Comparison of ENCODE assay signal across 8 mouse cellular contexts in the genomic region with DNA sequence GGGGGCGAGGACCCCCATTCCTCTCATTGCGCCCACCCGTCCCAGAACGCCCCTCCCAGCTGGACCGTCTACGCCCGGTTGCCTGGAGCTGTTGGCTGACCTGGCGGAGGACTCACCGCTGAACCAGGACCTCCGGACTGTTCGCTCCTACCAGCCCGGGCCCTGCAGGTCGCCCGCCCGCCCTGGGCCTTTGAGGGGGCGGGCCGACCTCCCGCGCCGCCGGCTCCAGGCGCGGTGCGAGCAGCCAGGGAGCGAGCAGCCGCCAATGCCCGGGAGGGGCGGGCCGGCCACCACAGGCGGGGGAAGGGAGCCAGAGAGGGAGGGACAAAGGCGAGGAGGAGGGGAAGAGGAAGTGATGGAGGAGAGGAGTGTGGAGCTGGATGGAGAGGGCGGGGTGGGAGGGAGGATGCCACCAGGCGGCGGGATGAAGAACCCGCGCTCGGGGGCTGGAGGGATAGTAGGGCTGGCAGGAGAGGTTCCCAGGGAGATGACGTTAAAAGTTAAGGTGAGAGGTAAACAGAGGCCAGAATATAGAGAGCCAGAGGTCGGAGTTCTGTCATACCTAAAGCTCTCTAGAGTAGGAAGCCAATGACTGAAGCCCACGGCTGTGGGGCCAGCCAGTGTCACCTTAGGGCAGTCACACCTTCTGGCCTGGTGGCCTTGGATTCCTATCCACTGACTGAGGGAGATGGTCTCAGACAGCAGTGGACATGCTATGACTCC. TPM values are rescaled to one million over a fixed set of nuclear protein-coding genes. Genes with fewer than 3 reads are reported as not detected.
DNase-seq lines count a peak whose midpoint lies in the region; ATAC-seq lines count a peak whose summit lies in the region.

No protein-coding gene starts in this region.

- H3K27me3 ChIP-seq in intestine, embryonic 16.5 days (replicated peaks; ENCODE audit: control insufficient read depth, insufficient read depth, low read length): no peaks in the 10 kb centered on the region

- H3K9ac ChIP-seq in intestine, embryonic 16.5 days (ENCODE audit: low read depth, low read length): peak overlapping the region; percentile 76

- H3K4me3 ChIP-seq in intestine, embryonic 16.5 days (ENCODE audit: low read length): peak overlapping the region; percentile 65

- no peaks in the 10 kb centered on the region for H3K36me3 ChIP-seq in intestine, embryonic 16.5 days (ENCODE audit: control insufficient read depth, insufficient read depth, low read length)

- peak overlapping the region; percentile 0; the same call in 1 of the 2 replicates for H3K27ac ChIP-seq in intestine, embryonic 16.5 days (ENCODE audit: low read length)

- H3K4me1 ChIP-seq in intestine, embryonic 16.5 days (ENCODE audit: control insufficient read depth, insufficient read depth, low read length): peaks cover 26% of the 10 kb centered on the region

- H3K9me3 ChIP-seq in intestine, embryonic 16.5 days (ENCODE audit: control insufficient read depth, low read length): no peaks in the 10 kb centered on the region

- H3K4me2 ChIP-seq in intestine, embryonic 16.5 days (ENCODE audit: low read depth, low read length): peak overlapping the region; percentile 96

- intact Hi-C loops in left cerebral cortex, postnatal 36 days (cut with DNase I): loop anchor here (5.0 kb wide), 1 partner anchor 34 kb away; no protein-coding TSS in a partner anchor

- WGBS in intestine, embryonic 16.5 days: 2% methylated on average over 40 of the region's 40 CpGs

- ATAC-seq in intestine, embryonic 16.5 days: peak; percentile 87

- peak; percentile 29 to 43 for DNase-seq in spleen, adult 18-20 months
- no peak for DNase-seq in spleen, adult 12 weeks (ENCODE audit: low spot score)
- DNase-seq in embryo, embryonic 11 days: peak; percentile 91
- DNase-seq in gastrocnemius, postnatal 4 days (ENCODE audit: low spot score in 2 of 2): peak; percentile 84 to 87
- DNase-seq in left cerebral cortex, postnatal 36 days (ENCODE audit: low spot score in 2 of 2): peak; percentile 81 to 83
- DNase-seq in mesoderm, embryonic 11.5 days (ENCODE audit: low read depth, low spot score): peak; percentile 88
- DNase-seq in right cerebral cortex, postnatal 4 days: peak; percentile 81

RNA-seq across cellular contexts. Expression of a gene that starts 13.7 kb away (rescaled TPM):
- 100 to 1,000 TPM; 104 to 123 TPM for total RNA-seq in gastrocnemius, postnatal 4 days (2021)
- 12.9 and 14.4 TPM in 2 replicates for polyA plus RNA-seq in intestine, embryonic 16.5 days (2015; fragmentation: Nextera tagmentation; extraction: Ambion mirVana)
- 10 to 100 TPM; 74.9 to 86.3 TPM for total RNA-seq in left cerebral cortex, postnatal 36 days (2021)

RNA-seq across cellular contexts. Expression of a gene that starts 46.3 kb away (rescaled TPM):
- 100 to 1,000 TPM; 124 to 142 TPM for total RNA-seq in gastrocnemius, postnatal 4 days (2021)
- polyA plus RNA-seq in intestine, embryonic 16.5 days (2015; fragmentation: Nextera tagmentation; extraction: Ambion mirVana): 187 and 196 TPM in 2 replicates
- total RNA-seq in left cerebral cortex, postnatal 36 days (2021): 10 to 100 TPM; 89.0 to 99.0 TPM

RNA-seq across cellular contexts. Expression of a gene that starts 46.4 kb away (rescaled TPM):
- 10 to 100 TPM; 65.9 to 69.5 TPM for total RNA-seq in gastrocnemius, postnatal 4 days (2021)
- polyA plus RNA-seq in intestine, embryonic 16.5 days (2015; fragmentation: Nextera tagmentation; extraction: Ambion mirVana): 68.1 and 71.4 TPM in 2 replicates
- 10 to 100 TPM; 65.0 to 72.9 TPM for total RNA-seq in left cerebral cortex, postnatal 36 days (2021)

RNA-seq across cellular contexts. Expression of a gene that starts 48.3 kb away (rescaled TPM):
- not detected for total RNA-seq in gastrocnemius, postnatal 4 days (2021)
- polyA plus RNA-seq in intestine, embryonic 16.5 days (2015; fragmentation: Nextera tagmentation; extraction: Ambion mirVana): 0.09 and 0.16 TPM in 2 replicates
- under 1 TPM in 1 of 2 experiments, not detected in 1; 0.27 TPM for total RNA-seq in left cerebral cortex, postnatal 36 days (2021)
